Mouse (Mus musculus): ENCODE data around the gene Rapgef5.

- no peak for TF ChIP-seq HCFC1 (IDR thresholded peaks at IDR 0.05; ENCODE audit: borderline replicate concordance, insufficient read depth, low read length)
- TF ChIP-seq ZNF384 (IDR thresholded peaks at IDR 0.05; ENCODE audit: low read depth, low read length) = no peak
These were observed 37.3 kb upstream of the Rapgef5 start for GRCm38 (mm10) chr12:117479014-117479413.
